Mouse (Mus musculus) liver, embryonic 11.5 days (tissue): ENCODE data around the gene Wdr91. TPM values are rescaled to one million over a fixed set of nuclear protein-coding genes. Genes with fewer than 3 reads are reported as not detected.

ENCODE experiments used
- ATAC-seq: fragments of 200-750 bp; cut with Nextera tagmentation; replicated peaks from 2 replicates; pipeline ENCODE4 v1.8.0; 2017; ENCODE audit warnings: moderate number of reproducible peaks, mild to moderate bottlenecking, moderate TSS enrichment, moderate library complexity; ENCODE audit not compliant: low FRiP score
- DNase-seq: peaks from one replicate; pipeline ENCODE4 v3.0.0-alpha.2; 2017; ENCODE audit warnings: low spot score
- H3K27ac ChIP-seq: fragments of 300-500 bp; sonication (generic); 2 replicates; pipeline ENCODE4 v1.5.1; 2014; ENCODE audit warnings: mild to moderate bottlenecking, low read depth, low read length, control low read depth
- H3K27me3 ChIP-seq: fragments of 300-500 bp; sonication (generic); replicated peaks from 2 replicates; pipeline ENCODE4 v1.6.1; 2014; ENCODE audit warnings: low read length, mixed read lengths; ENCODE audit not compliant: control insufficient read depth, insufficient read depth
- H3K36me3 ChIP-seq: fragments of 300-500 bp; sonication (generic); 2 replicates; pipeline ENCODE4 v1.6.1; 2014; ENCODE audit warnings: mild to moderate bottlenecking, low read length, moderate library complexity, mixed read lengths; ENCODE audit not compliant: control insufficient read depth, insufficient read depth
- H3K4me1 ChIP-seq: fragments of 300-500 bp; sonication (generic); replicated peaks from 2 replicates; pipeline ENCODE4 v1.6.1; 2014; ENCODE audit warnings: low read length, mixed read lengths; ENCODE audit not compliant: control insufficient read depth, insufficient read depth
- H3K4me2 ChIP-seq: fragments of 300-500 bp; sonication (generic); 2 replicates; pipeline ENCODE4 v1.6.1; 2014; ENCODE audit warnings: mild to moderate bottlenecking, control low read depth, moderate library complexity
- H3K4me3 ChIP-seq: fragments of 300-500 bp; sonication (generic); 2 replicates; pipeline ENCODE4 v1.5.1; 2014; ENCODE audit warnings: low read depth, low read length, control low read depth
- H3K9ac ChIP-seq: fragments of 300-500 bp; sonication (generic); 2 replicates; pipeline ENCODE4 v1.6.1; 2014; ENCODE audit warnings: low read depth, low read length, control low read depth
- H3K9me3 ChIP-seq: fragments of 300-500 bp; sonication (generic); 2 replicates; pipeline ENCODE4 v1.6.1; 2016; ENCODE audit warnings: low read length, inconsistent platforms, mixed read lengths; ENCODE audit not compliant: control insufficient read depth
- WGBS: fragments of 180-500 bp; shearing (Covaris S2); extraction: QIAGEN DNeasy Blood & Tissue Kit; methylation state at CpG from one replicate; pipeline ENCODE4 v1.1.7; 2014; 5-methylcytosine and 5-hydroxymethylcytosine counted together
- polyA plus RNA-seq: library from polyadenylated mRNA; unstranded; fragments of >200 nt; fragmentation: Nextera tagmentation; extraction: Ambion mirVana; gene quantifications from 2 replicates; pipeline ENCODE4 v1.2.1, GENCODE M21; 2014

Wdr91 gene
- polyA plus RNA-seq, 1 experiment from 2014 or later, result 15.5 TPM

- Histone ChIP-seq H3K9me3 (no peaks in the 10 kb centered on the region), H3K36me3 (no peaks in the 10 kb centered on the region), H3K4me2 (no peak overlapping the region), H3K27me3 (no peaks in the 10 kb centered on the region), H3K4me3 (no peak overlapping the region), H3K27ac (no peak overlapping the region), H3K4me1 (no peaks in the 10 kb centered on the region), H3K9ac (no peak overlapping the region)
- ATAC-seq (no peak), DNase-seq (peak; percentile 62)
- 43% methylated on average over 4 of the region's 4 CpGs for WGBS
Measured at GRCm38 (mm10) chr6:34927156-34927555, 16.5 kb upstream of the Wdr91 start.

- Histone ChIP-seq H3K4me3 (no peak overlapping the region), H3K27me3 (no peaks in the 10 kb centered on the region), H3K9me3 (no peaks in the 10 kb centered on the region), H3K9ac (no peak overlapping the region), H3K4me2 (no peak overlapping the region), H3K36me3 (no peaks in the 10 kb centered on the region), H3K27ac (no peak overlapping the region), H3K4me1 (0 out of 2 replicates have a peak, but pooled peaks cover 2% of the 10 kb centered on the region)
- WGBS, result 50% methylated on average over 14 of the region's 14 CpGs
- ATAC-seq (peak; percentile 77), DNase-seq (peak; percentile 57)
Measured at GRCm38 (mm10) chr6:34921941-34922340, 11.3 kb upstream of the Wdr91 start.

- Histone ChIP-seq H3K36me3 (no peaks in the 10 kb centered on the region), H3K4me3 (no peak overlapping the region), H3K9me3 (no peaks in the 10 kb centered on the region), H3K27me3 (no peaks in the 10 kb centered on the region), H3K4me1 (0 out of 2 replicates have a peak, but pooled peaks cover 3% of the 10 kb centered on the region), H3K27ac (no peak overlapping the region), H3K9ac (no peak overlapping the region), H3K4me2 (no peak overlapping the region)
- DNase-seq (no peak), ATAC-seq (no peak)
- WGBS, result 91% methylated on average over 12 of the region's 12 CpGs
Measured at GRCm38 (mm10) chr6:34920631-34921030, 10.0 kb upstream of the Wdr91 start.

- 50% methylated on average over 10 of the region's 10 CpGs for WGBS
- Histone ChIP-seq H3K4me3 (no peak within 1 kb of the TSS), H3K27ac (no peak within 1 kb of the TSS), H3K9ac (no peak within 1 kb of the TSS), H3K9me3 (no peaks in the 10 kb centered on the region), H3K36me3 (no peaks in the 10 kb centered on the region), H3K4me1 (0 out of 2 replicates have a peak, but pooled peaks cover 3% of the 10 kb centered on the region), H3K4me2 (no peak within 1 kb of the TSS), H3K27me3 (no peaks in the 10 kb centered on the region)
- ATAC-seq (no peak), DNase-seq (no peak)
Measured at GRCm38 (mm10) chr6:34919956-34920355, 9.3 kb upstream of the Wdr91 start, which contains the start of gene Stra8. Gene Stra8, plus strand, starts transcription at chr6:34920163.

- Histone ChIP-seq H3K9me3 (no peaks in the 10 kb centered on the region), H3K36me3 (no peaks in the 10 kb centered on the region), H3K4me3 (no peak overlapping the region), H3K27ac (no peak overlapping the region), H3K4me2 (no peak overlapping the region), H3K9ac (no peak overlapping the region), H3K27me3 (no peaks in the 10 kb centered on the region), H3K4me1 (0 out of 2 replicates have a peak, but pooled peaks cover 3% of the 10 kb centered on the region)
- DNase-seq (no peak), ATAC-seq (no peak)
- 83% methylated on average over 7 of the region's 7 CpGs for whole genome bisulfite sequencing
Measured at GRCm38 (mm10) chr6:34919146-34919545, 8.5 kb upstream of the Wdr91 start.

GRCm38 (mm10) chr6:34914462-34914861 lies 3.8 kb upstream of the Wdr91 start:
- H3K4me3 ChIP-seq, result no peak overlapping the region
- no peaks in the 10 kb centered on the region for H3K27me3 ChIP-seq
- no peak overlapping the region for H3K9ac ChIP-seq
- no peak for ATAC-seq
- no peak overlapping the region for H3K27ac ChIP-seq
- H3K4me2 ChIP-seq, result no peak overlapping the region
- 81% methylated on average over 3 of the region's 3 CpGs for WGBS
- no peaks in the 10 kb centered on the region for H3K36me3 ChIP-seq
- peaks cover 10% of the 10 kb centered on the region for H3K4me1 ChIP-seq
- no peaks in the 10 kb centered on the region for H3K9me3 ChIP-seq
- no peak for DNase-seq

GRCm38 (mm10) chr6:34913341-34914040 lies 2.8 kb upstream of the Wdr91 start:
- Histone ChIP-seq H3K4me2 (no peak overlapping the region), H3K27ac (no peak overlapping the region), H3K9ac (no peak overlapping the region), H3K4me1 (peaks cover 18% of the 10 kb centered on the region), H3K9me3 (no peaks in the 10 kb centered on the region), H3K27me3 (no peaks in the 10 kb centered on the region), H3K4me3 (no peak overlapping the region), H3K36me3 (peaks cover 5% of the 10 kb centered on the region; the same call in 1 of the 2 replicates)
- WGBS, result 81% methylated on average over 13 of the region's 13 CpGs
- DNase-seq (no peak), ATAC-seq (no peak)

- Histone ChIP-seq H3K27ac (peak overlapping the region; percentile 71), H3K27me3 (no peaks in the 10 kb centered on the region), H3K4me2 (peak overlapping the region; percentile 92), H3K36me3 (peaks cover 12% of the 10 kb centered on the region), H3K4me1 (peaks cover 32% of the 10 kb centered on the region), H3K9ac (peak overlapping the region; percentile 79), H3K9me3 (no peaks in the 10 kb centered on the region), H3K4me3 (peak overlapping the region; percentile 83)
- no peak for ATAC-seq
- 43% methylated on average over 8 of the region's 8 CpGs for WGBS
- DNase-seq, result no peak
Measured at GRCm38 (mm10) chr6:34909631-34910345, 888 bp downstream of the Wdr91 start.
